Mouse (Mus musculus) kidney, adult 18-20 months (tissue): Measurements from ENCODE around the gene 1700061G19Rik.
"Not testable (repeated sequence)": the region's sequence is repeated elsewhere in the genome, so short reads cannot be mapped to it uniquely, and the experiment has no call there.

Source experiments
- DNase-seq: peaks from one replicate; pipeline ENCODE4 v3.0.0; 2021

1700061G19Rik gene

GRCm38 (mm10) chr17:56872512-56872911 is 2.8 kb upstream of the 1700061G19Rik start:
- no peak for DNase-seq

- DNase-seq: no peak
These were observed 1.0 kb upstream of the 1700061G19Rik start, which contains the start of gene Acsbg2 for GRCm38 (mm10) chr17:56874237-56874636. TSS of gene Acsbg2 (minus strand) at chr17:56874447.

GRCm38 (mm10) chr17:56876465-56876864 is 1.2 kb downstream of the 1700061G19Rik start:
- no peak for DNase-seq

- DNase-seq: no peak
These were observed 1.7 kb downstream of the 1700061G19Rik start for GRCm38 (mm10) chr17:56876981-56877380.

- no peak for DNase-seq
These were observed 2.1 kb downstream of the 1700061G19Rik start for GRCm38 (mm10) chr17:56877426-56877825.

GRCm38 (mm10) chr17:56883612-56884011 is 8.3 kb downstream of the 1700061G19Rik start:
- no peak for DNase-seq

GRCm38 (mm10) chr17:56884331-56884730 is 9.1 kb downstream of the 1700061G19Rik start:
- no peak for DNase-seq

- DNase-seq: no peak
These were observed 9.5 kb downstream of the 1700061G19Rik start for GRCm38 (mm10) chr17:56884809-56885208.

- DNase-seq: no peak
These were observed 12.8 kb downstream of the 1700061G19Rik start for GRCm38 (mm10) chr17:56888050-56888449.

GRCm38 (mm10) chr17:56890018-56890417 is 14.7 kb downstream of the 1700061G19Rik start:
- no peak for DNase-seq

- DNase-seq: peak; percentile 13
These were observed 20.2 kb downstream of the 1700061G19Rik start for GRCm38 (mm10) chr17:56895368-56895918.

GRCm38 (mm10) chr17:56896513-56897129 is 21.3 kb downstream of the 1700061G19Rik start:
- DNase-seq: no peak

GRCm38 (mm10) chr17:56897630-56898195 is 22.4 kb downstream of the 1700061G19Rik start:
- DNase-seq: peak; percentile 81

- DNase-seq: peak; percentile 9
These were observed 27.4 kb downstream of the 1700061G19Rik start for GRCm38 (mm10) chr17:56902698-56903097.

GRCm38 (mm10) chr17:56906166-56906565 is 30.9 kb downstream of the 1700061G19Rik start:
- no peak for DNase-seq

- DNase-seq: peak; percentile 68
These were observed 31.8 kb downstream of the 1700061G19Rik start for GRCm38 (mm10) chr17:56907096-56907495.

- DNase-seq: peak; percentile 23
These were observed 32.6 kb downstream of the 1700061G19Rik start for GRCm38 (mm10) chr17:56907887-56908286.

- DNase-seq: not testable (repeated sequence)
These were observed 34.5 kb downstream of the 1700061G19Rik start for GRCm38 (mm10) chr17:56909764-56910163.

- no peak for DNase-seq
These were observed 37.7 kb downstream of the 1700061G19Rik start for GRCm38 (mm10) chr17:56913023-56913422.

GRCm38 (mm10) chr17:56913444-56913843 is 38.2 kb downstream of the 1700061G19Rik start:
- no peak for DNase-seq

- DNase-seq: no peak
These were observed 41.9 kb downstream of the 1700061G19Rik start for GRCm38 (mm10) chr17:56917166-56917565.

GRCm38 (mm10) chr17:56919725-56920124 is 44.4 kb downstream of the 1700061G19Rik start:
- DNase-seq: no peak

- no peak for DNase-seq
These were observed 50.7 kb downstream of the 1700061G19Rik start for GRCm38 (mm10) chr17:56925998-56926397.

- no peak for DNase-seq
These were observed 53.8 kb downstream of the 1700061G19Rik start for GRCm38 (mm10) chr17:56929101-56929500.
